Mouse (Mus musculus) adrenal gland, adult 2 months (tissue): ENCODE measurements at regions not wholly inside any gene's neighbourhood (a gene's known extent, or its start where the extent isn't known, plus 50 kb on each side); places are given as distances from the start of the nearest gene placed in this dataset.
A peak's percentile ranks its signal among the peaks of the same experiment; 100 is the strongest.

Source experiments
- DNase-seq: peaks from one replicate; pipeline ENCODE4 v3.0.0; 2021

DNA sequence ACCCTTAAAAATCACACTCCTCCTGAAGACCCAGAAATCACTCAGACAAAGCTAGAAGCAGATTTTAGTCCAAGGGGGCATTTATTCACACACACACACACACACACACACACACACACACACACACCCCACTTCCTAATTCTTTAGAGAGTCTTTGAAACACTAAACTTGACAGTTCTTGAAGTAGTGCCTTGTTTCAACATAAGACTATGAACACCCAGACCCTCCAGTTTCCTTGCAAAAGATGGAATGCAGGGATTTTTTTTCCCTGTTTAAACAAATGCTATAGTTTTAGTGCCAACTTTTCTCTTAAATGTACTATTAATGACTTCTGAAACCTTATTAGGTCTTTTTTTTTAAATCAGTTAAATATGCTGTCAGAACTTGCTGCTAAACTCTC, 279.2 kb upstream of the Fat1 start:
- DNase-seq = no peak

DNA sequence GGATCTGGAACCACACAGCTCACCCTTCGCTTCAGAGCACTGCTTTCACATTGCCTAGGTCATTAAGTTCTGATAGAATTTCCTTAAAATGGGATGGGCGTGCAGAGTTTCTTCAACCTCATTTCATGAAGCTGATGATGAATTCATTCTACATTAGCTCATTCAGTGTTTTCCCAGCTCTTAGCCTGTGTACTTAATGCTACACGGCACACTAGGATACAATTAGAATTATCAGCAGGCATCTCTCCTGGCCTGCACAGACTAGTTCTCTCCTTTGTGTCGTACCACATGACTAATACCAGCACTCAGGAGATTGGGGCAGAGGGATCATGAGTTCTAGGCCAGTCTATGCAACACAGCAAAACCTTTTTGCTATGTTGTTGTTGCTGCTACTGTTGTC, 278.8 kb upstream of the Fat1 start:
- DNase-seq = no peak

DNA sequence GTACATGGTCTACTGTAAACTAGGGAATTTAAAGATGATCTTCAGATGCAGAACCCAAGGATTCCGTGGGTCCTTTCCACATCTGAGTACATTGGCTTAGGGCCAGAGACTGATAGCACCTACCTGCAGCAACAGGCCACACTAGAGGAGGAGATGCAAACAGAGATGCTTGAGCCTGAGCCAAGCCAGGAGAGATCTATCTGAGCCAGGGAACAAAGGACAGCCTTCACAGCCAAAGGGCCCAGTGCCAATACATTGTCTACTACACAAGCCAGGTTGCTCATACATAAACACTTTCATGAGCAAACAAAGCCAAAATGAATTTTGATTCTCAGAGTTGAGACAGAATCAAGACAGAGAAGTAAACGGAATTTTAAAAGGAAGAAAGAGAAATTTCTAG, 273.6 kb upstream of the Fat1 start:
- DNase-seq = no peak

DNA sequence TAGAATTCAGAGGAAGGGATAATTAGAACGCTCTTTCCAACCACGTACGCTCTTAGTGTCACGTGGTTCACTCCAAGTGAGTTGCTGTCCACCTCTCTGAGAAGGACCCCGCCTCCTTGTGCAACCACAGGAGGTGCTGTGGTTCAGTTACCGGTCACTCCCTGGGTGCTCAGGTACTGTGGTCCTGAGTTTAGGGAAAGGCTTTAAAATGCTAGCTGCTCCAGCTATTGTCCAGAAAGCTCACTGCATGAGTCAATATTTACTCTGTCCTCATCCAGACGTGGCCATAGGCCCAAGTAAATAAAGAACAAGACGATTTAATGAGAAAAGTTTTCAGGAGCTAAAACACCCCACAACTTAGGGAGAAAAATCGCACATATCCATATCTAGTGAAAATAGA, 248.1 kb upstream of the Fat1 start:
- no peak for DNase-seq

DNA sequence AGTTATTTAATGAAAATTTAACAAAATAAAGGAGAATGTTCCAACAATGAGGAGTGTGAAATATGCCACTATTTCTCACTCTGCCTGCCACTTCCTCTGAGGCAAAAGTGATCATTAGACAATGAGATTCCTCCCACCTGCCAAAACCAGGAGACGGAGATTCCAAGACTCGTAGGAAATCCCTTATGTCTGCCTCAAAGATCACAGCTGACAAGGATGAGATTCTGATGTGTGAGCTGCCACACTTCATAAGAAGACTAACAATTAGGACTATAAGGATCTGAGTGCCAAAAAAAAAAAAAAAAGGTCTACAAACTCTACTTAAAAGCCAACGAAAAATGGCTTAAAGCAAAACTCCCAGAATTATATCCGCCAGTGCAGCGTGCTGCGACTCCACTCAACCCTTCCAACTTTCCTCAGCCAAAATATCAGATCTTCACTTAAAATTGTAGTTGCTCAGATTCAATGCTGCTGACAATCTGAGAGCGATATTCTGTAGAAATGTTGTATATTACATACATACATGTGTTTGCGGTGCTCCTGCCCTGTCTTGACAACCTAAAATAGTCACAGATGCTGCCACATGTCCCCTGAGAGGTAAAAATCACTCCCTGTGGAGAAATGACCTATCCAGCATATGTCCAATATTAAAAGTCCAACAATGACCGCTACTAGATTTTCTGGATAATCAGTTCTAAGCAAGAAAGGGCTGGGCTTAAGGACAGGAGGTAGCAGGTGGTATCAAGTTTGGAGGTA, 245.2 kb upstream of the Fat1 start:
- no peak for DNase-seq

DNA sequence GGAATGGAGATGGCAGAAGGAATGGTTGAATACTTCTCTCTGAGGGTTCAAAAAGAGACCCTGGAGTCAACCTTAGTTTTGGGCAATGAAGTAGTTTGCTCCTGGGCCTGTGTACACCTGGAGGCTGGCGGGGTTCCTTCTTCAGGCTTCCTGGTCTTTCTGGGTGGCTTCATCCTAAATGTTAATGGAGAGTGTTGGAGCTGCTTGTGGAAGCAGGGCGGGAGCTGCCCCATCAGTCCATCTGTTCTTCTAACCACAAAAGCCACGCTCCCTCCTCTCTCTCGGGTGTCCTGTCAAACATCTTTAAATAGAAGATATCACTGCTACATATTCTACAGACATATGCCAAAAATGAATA, 244.7 kb upstream of the Fat1 start:
- no peak for DNase-seq

DNA sequence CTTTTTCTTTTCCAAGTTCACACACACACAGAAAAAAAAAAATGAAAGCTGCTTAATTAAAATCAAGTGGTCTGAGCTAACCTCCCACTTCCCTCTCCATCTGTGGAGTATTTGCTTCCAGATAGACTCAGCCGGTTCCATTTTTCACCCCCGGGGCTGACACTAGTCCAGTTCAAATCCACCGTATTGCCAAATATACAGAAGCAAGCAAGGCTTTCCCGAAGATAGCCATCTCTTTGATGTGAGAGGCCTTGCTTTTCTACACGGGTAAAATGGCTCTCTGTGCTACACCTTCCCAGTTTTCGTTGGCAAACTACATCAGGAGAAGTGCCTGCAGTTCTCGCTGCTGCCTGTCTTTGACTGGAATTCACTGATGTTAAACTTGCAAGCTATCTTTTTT, 244.1 kb upstream of the Fat1 start:
- no peak for DNase-seq

DNA sequence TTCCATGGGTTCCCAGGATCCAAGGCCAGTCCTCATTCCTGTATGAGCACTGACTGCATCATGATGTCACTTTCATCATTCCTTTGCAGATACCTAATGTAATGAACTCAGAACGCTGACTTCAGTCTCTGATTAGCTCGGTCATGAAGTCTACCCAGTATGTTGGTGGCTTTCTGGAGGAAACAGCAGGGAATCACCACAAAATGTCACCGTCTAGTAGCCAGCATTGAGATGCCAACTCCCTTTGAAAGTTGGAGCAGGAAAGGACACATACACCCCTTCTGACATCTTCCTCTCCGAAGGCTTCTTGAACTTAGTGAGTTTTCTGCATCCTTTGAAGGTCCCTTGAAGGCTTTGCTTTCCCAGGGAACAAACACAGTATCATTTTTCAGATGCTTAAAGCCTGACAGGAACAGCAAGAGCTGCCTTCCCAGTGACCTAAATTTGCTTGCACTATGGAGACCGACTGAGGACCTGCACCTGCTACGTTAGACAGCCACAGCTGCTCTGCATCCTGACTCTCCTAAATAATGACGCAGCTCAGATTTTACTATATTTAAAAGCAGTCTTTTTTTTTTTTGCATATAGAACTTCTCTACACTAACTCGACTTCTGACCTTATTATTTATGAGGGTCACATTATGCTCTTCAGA, 243.1 kb upstream of the Fat1 start:
- no peak for DNase-seq

DNA sequence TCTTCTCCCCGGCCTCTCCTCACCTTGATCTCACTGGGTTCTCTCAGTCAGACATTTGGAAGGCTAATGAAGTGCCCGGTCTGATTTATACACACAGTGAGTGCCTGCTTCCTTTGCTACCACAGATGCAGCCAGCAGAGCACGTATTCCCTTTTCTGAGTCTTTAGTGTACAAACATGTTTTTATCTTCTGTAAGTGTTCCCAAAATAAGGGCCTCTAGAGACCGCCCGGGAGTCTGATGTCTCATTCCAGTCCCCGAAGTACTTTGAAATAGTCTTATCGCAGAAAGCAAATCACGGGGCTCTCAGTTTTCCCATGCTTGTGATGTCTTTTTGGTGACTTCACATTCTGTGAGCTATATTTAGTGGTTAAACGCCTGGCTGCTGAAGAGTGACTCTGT, 240.4 kb upstream of the Fat1 start:
- DNase-seq = no peak

DNA sequence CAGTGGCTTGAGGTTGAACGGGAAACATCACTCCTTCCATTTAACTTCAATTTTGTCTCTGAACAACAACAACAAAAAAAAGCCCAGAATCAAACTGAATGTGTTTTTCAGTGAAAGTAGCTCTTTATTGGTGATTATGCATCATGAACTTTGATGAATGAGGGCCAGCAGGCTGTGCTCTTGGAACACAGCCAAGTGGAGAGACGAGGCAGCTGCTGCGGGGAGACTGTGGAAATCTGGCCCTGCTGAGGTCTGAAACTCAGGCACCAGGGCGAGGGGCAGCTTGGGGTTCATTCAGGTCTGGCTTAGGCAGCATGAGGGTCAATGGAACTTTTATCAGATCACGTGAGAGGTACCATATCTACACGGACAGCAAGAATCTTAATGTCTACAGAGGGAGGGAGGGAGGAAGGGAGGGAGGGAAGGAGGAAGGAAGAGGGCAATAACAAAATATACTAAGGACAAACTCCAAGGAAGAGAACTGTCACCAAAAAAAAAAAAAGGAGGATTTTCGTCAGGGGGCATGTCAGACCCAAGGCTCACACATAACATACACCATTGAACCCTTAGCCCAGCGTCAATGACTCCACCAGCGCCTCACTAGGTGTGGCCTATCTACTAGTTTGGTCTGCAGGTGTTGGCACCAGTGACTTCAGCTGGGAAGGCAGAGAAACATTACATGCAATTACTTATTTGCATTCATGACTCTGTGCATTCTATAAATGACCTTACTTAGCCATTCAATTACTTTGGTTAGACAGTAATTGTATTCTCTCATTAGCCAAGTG, 239.0 kb upstream of the Fat1 start:
- peak; percentile 31 for DNase-seq

DNA sequence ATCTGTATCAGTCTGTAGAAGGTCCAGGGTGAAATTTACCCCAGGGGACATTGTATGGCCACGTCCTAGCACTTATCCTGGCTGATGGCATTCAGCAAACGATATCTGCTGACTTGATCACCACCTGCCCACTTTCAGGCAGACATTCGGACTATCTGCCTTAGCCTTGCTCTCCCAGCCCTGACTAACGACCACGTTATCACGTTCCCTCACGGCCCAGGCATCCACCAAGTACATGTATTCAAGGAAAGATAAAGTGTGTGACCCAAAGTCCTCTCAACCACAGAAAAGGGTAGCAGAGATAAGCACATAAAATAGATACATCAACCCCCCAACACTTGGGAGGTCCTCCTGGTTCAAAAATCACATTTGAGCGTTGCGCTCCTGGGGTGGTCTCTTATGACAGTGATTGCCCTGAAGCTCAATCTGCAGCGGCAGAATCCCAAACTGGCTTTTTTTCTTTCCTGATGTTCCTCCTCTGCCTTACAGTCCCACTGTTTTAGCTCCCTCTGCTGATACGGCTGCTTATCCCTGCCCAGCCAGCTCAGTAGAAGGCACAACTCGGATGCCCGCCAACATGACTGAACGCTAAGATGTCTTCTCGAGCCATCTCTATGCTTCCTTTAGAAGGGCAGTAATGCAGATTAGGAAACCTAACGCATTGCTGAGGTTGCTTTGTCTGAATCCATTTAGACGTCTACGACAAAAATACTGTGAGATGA, 235.7 kb upstream of the Fat1 start:
- DNase-seq = no peak

DNA sequence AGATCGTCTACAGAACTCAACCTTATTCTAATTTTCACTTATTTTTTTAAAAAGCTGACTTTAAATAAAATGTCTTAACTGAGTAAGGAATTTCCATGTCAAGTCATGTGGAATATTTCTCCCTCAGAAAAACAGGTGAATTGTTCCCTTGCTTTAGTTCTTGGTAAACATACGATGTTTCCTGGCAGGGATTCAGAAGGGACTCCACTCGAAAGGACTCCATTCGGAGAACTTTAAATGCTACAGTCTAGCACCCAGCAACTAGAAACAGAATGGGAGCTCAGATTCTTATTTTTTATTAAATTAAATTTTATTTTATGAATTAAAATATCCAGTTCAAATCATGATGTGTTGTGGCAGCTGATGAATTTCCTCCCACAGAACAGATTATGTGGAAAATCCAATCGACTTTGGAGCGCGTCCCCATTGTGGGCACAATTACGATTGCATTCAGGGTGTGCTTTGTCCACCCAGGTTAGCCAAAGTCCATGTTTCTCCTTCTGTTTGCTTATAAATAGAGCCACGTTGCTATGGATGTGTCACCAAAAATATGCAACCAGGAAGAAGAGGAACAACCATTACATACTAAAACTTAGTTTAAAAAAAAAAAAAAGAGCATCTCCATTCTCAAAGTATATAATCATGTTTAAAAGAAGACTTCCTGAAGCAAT, 230.5 kb upstream of the Fat1 start:
- DNase-seq = no peak

DNA sequence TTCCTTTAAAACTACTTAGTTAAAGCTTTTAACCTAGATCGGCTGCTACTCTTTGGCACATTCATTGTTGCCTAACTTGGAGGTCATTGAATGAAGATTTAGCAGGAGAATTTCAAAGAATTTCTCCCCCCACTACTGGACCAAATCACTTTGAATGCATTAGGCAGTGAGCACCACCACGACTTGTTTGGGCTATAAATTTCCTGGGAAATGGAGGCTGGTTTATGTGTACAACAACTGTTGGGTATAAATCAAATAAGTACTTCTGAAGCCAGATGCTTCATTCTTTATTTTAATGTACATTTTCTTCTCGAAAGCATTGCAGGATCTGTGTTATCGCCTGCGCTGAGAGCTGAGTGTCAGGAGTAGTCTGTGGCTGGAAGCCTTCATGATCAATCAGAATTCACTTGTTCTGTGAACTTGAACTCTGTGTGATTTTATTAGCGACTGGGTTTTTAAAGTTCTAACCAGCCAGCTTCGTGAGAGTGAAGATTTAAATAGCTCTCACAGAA, 226.5 kb upstream of the Fat1 start:
- DNase-seq = no peak

DNA sequence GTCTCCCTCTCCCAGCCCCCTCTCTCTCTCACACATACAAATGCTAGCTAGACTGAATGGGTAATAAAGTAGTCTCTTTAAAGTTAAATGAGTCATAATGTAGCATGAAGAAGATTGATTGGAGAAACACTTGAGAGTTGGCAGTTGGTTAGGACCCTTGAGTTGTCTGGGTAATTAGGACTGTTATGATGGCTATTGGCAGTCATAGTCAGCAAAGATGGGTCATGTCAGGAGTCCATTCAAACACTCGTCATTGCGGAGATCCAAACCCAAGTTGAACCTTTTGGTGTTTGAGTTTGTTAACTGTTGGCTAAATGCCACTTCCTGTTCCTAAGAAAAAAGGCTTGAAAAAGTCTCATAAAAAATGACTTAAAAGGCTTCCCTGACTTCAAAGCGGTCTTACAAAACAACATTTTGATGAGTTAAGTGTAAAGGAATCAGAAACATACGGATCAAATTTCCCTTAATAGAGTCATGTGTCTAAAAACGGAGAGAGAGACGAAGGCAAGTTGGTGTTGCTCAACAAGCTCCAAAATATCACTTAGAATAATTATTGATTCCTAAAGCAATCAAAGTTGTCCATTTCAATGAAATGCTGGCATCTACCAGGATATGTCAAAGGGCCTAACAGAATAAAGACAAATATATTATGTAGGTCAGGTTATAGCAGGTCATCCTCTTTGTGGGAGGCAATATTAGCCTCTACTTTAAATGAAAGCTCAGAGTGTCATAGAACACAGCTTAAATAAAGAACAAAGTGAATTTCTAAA, 225.9 kb upstream of the Fat1 start:
- peak; percentile 5 for DNase-seq

DNA sequence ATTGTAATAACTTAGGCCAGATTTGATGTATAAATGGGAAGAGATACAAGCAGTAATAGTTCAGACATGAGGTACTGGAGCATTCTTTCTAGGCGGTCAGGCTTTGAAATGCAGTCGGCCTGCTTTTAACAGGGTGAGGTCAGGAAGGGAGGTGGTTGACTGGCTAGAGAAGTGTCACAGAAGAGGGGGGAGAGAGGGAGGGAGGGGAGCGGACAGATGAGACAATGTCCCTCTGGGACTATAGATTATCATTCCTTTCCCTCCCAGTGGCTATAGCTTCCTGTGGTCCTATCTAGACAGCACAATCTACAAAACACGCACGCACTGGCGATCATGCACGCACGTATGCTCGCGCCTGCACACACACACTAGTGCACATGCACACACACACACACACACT, 200.7 kb upstream of the Fat1 start:
- DNase-seq = no peak

DNA sequence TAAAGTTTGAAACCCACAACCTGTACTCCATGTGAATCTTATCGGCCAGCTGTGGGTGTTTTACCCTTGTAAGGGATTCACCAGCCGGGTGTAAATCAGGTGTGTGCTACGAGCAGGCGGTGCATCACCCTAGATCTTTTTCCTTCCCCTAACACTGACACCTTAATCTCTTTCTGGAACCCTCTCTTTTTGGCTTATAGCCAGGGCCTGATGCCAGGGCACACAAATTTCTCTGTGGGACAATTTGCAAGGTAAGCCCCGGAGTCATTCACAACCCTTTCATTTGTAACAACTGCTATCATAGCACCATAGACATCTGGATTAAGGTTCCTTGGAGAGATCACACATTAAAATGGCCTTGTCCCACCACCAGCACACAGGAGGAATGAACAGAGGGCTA, 199.4 kb upstream of the Fat1 start:
- DNase-seq = no peak

DNA sequence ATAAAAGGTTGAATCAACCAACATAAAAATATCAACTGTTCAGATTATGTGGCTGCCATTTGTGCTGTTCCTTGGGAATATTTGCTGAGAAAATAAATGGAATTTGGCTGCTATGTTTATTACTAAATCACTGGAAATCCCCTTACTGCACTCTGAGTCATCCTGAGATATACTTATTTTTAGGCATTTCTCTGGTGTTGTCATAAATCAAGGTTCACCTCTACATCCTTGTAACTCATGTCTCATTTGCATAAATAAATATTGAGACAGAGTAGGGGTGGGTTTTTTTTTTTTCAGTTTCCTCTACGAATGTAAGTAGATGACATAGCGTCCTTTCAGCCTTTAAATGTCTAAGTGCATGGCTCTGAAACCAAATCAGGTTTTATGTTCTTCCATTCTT, 191.9 kb upstream of the Fat1 start:
- no peak for DNase-seq

DNA sequence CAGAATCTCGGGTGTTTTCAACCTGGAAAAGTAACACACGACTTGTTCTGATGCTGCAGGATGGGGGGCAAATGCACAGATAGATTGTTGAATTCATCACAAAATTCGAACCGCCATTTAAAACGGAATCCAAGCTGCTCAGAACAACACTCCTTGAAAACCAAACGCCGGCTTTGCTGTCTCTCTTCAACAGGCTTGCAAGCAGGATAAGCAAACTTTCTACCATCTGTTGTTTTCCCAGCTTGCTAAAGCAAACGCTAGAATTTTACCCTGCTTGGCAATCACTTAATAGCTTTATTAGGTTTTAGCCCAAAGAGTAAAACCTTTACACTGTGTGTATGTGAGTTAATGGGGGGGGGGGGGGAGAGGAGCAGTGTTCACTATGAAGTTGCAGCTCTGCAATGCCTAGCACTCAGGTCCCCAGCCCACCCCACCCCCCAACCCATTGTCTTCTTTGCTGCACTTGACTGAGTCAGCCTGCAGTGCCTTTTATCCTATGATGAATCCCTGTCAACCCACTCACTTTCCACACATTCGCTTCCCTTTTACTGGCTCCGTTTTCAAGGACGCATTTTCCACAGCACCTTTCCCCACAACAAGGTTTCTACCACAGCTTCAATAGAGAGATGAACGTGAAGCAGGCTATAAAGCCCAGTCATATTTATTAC, 190.1 kb upstream of the Fat1 start:
- no peak for DNase-seq

DNA sequence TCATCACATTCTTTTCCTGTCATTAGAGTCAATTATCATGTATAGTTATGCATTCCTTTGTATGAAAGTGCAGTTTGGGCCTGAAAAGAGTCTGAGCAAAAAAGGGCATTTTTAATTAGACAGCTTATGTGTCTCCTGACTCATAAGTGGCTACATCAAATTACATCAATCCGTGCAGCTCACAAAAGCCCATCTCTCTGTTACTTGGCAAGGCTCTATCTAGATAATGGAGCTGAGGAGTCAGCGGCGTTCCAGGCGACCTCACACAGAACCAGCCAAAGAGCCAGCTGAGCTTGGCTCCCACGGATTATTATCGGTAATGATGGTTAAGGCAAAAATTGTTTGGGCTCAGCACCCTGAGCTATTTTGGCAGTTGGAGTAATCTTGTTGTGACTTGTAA, 176.5 kb upstream of the Fat1 start:
- no peak for DNase-seq

DNA sequence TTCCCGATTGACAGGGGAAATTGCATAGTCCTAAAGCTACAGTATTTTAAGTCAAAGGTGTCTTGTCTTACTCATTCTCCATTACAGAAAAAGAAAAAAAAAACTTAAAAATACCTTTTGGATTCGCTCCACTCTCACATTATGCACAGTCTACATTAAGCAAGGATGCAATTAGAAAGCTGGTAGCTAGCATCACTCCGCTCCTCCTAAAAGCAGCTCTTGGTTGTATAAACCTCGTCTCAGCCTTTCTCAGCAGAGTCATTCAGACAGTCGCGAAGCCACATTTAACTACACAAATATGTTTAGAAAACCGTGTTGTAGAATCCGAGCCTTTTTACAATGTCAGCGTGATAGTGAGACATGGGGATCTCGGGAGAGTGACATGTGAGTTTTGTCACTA, 172.5 kb upstream of the Fat1 start:
- no peak for DNase-seq

DNA sequence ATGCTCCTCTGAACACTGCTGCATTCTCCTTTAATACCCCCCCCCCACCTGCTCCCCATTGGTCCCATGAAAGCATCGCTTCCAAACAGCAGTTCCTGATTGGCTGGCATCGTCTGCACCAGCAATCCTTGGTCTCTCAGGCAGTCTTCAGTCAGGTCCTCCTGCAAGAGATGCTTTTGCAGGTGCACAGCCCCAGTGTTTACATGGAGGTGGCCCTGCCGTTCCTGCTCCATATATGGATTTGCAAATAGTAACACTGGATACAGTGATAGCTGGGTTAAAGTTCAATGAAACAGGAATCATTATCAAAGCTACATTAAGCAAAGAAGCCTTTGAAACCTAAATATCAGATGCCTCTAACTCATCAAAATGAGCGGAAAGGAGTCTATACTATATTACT, 170.1 kb upstream of the Fat1 start:
- no peak for DNase-seq
